Mouse (Mus musculus) G1E-ER4 (cell line): ENCODE results near the gene Ocel1. TPM values are rescaled to one million over a fixed set of nuclear protein-coding genes. Genes with fewer than 3 reads are reported as not detected.

ENCODE experiments used
- GATA1 ChIP-seq: IDR thresholded peaks from one replicate; pipeline ENCODE4 v1.8.0; 2012; ENCODE audit warnings: low read length, inconsistent platforms
- polyA plus RNA-seq: library from polyadenylated mRNA; stranded (reverse); fragments of >175 nt; gene quantifications from 2 replicates; pipeline ENCODE4 v1.2.3, GENCODE M21; 2012

The Ocel1 gene
- polyA plus RNA-seq, 1 experiment, result 71.7 TPM

- no peak for TF ChIP-seq GATA1
Observed at GRCm38 (mm10) chr8:71392871-71393270, 21.8 kb downstream of the Ocel1 start.

DNA sequence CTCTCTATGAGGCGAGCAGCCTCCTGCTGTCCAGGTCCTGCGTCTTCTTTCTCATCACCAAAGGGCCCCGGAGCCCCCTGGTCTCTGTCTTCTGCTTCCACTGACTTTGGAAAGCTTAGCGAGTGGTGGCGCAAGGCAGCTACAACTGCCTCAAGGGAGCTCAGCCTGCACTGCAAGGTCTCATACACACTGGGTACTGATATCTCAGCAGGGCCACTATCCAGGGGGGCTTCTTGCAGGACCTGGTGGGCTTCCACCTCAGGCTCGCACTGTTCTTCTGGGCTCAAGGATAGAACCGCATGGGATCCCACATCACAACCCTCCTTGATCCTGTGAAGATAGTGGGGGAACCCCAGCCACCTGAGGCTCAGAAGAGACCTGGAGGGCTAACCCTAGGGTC, 23.4 kb downstream of the Ocel1 start:
- no peak for TF ChIP-seq GATA1

GRCm38 (mm10) chr8:71395071-71395470, 24.0 kb downstream of the Ocel1 start:
- no peak for TF ChIP-seq GATA1

GRCm38 (mm10) chr8:71395629-71396028, 24.5 kb downstream of the Ocel1 start, which contains the start of gene Ushbp1:
Gene Ushbp1 (minus strand): TSS chr8:71395802.
- no peak for TF ChIP-seq GATA1

- TF ChIP-seq GATA1, result no peak
Observed at GRCm38 (mm10) chr8:71396639-71397305, 25.7 kb downstream of the Ocel1 start, which contains the start of gene Babam1. Gene Babam1 (plus strand): TSS chr8:71396861.

GRCm38 (mm10) chr8:71397701-71398100, 26.6 kb downstream of the Ocel1 start:
- no peak for TF ChIP-seq GATA1

- no peak for TF ChIP-seq GATA1
Observed at GRCm38 (mm10) chr8:71400826-71401225, 29.7 kb downstream of the Ocel1 start.

DNA sequence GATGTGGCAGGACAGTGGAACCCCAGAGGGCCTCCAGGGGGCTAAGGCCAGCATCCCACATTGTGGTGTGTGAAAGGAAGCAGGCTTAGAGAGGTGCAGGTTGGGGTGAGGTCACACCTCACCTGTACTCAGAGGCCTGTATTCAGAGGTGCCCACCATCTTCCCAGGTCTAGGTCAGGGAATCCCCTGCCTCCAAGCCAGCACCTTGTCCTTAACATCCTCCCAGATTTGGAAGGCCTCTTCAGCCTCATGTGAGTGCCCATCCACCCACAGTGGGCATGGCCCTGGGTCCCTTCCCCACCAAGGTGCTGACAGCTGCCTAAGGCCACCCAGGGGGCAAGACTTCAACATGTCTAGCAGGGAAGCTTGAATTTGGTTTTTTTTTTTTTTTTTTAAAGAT, 30.4 kb downstream of the Ocel1 start:
- no peak for TF ChIP-seq GATA1

DNA sequence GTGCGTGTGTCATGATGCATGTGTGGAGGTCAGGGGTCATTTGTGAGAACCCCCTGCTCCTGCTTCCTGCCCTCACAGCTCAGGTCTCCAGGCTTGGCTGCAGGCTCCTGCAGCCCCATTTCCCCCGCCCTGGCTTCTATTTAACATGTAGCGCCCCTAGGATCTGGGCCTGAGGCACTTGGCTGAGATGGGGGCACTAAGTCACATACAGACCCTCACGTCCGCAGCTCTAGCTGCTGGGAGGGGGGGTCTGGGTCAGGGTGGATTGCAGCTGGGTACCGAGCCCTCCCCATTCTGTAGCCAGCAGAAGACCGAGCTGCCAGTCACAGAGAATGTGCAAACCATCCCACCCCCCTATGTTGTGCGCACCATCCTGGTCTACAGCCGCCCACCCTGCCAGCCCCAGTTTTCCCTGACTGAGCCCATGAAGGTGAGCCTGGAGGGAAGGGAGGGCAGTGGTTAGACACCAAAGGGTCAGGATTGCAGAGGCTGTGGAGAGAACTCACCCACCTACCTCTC, 31.4 kb downstream of the Ocel1 start:
- TF ChIP-seq GATA1, result no peak

DNA sequence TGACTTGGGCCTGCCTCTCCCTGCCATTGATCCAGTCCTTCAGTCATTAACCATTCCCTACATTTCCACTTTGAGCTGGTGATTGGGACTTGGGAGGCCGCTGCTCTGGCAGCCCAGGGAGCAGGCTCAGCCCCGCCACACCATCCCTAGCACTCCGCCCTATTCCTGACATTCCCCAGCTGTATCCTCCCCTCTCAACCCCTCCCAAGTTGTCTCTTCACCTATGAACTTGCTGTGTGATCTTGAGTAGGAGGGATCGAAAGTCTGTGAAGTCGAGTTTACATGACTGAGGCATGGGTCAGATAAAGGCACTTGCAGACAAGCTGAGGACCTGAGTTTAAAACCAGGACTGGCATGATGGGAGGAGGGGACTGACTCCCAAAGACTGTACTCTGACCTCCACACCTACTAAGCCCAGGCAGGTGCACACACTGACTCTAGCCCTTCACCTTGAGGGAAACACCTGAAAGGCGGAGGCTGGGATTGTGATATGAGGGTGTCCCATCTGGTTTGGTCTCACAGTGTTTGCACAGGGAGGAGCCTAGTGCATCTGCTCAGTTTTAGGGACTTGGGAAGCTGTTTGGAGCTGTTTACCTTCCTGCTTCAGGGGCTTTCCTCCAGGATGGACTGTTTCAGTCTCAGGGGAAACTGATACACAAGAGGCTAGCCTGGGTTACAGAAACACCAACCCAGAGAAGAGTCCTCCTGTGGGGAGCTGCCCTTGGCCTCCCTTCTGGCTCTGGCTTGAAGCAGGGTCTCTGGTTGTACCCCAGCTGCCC, 32.2 kb downstream of the Ocel1 start:
- TF ChIP-seq GATA1, result no peak

- no peak for TF ChIP-seq GATA1
Observed at GRCm38 (mm10) chr8:71404011-71404410, 32.9 kb downstream of the Ocel1 start.

- TF ChIP-seq GATA1, result no peak
Observed at GRCm38 (mm10) chr8:71404951-71405351, 33.9 kb downstream of the Ocel1 start.

DNA sequence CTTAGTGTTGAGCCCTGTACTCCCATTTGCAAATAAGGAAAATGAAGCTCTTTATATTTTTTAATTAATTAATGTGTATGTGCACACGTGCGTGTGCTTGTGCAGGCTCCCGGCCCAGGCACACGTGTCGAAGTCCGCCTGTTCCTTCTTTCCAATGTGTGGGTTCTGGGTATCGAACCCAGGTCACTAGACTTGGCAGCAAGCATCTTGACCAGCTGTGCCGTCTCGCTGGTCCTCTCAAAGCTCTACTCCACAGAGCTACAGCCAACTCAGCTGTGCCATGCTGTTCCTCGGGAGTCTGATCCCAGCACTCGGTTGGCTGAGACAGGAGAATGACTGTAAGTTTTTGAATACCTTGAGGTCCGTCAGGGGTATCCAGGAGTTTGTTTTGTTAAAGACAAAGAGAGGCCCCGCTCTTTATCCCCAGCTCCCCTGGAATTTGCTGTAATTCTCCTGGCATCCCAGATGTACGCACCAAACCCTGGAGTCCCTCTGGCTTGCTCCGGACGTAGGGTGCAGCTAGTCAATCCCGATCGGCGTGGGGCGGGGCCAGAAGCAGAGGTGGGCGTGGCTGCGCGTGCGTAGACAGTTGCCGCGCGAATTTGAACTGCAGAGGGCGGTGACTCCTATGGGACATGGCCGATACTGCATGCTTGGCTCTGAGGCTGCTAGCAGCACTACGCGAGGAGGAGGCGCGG, 34.5 kb downstream of the Ocel1 start, which contains the start of gene Ankle1:
Gene Ankle1, plus strand, starts transcription at position 610 of the 698 bp plus-strand sequence.
- TF ChIP-seq GATA1, result no peak

DNA sequence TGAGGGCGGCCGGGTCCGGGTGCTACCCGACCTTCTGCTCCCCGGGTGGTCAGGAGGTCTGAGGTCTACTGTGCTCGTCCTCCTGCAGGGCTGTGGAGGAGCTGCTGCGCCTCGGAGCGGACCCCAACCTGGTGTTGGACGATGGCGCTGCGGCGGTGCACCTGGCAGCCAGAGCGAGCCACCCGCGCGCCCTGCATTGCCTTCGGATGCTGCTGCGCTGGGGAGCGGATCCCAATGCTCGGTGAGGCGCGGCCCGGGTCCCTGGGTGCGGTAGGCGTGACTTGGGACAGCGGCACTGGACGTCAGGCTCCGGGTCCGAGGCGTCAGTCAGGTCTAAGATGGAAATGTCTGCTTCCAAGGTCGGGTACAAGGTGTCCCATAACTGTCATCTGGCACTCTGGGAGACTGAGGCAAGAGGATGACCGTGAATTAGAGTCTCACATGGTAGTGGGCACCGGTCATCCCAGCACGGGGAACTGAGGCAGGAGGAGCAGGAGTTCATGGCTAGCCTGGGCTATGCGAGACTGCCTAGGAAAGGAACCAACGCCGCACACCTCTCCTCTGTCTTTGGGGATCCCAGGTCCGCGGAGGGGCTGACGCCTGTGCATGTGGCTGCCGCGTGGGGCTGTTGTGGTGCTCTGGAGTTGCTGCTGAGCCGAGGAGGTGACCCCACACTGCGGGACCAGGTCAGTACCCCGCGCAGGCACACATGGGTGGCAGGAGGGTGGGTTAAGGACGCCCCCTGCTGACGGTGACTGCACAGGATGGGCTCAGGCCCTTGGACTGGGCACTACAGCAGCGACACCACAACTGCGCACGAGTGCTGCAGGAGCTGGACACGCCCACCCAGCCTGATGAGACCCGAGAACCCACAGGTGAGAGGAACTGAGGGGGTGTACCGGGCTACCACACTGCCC, 35.3 kb downstream of the Ocel1 start:
- TF ChIP-seq GATA1, result no peak

GRCm38 (mm10) chr8:71407441-71407840, 36.3 kb downstream of the Ocel1 start:
- no peak for TF ChIP-seq GATA1

DNA sequence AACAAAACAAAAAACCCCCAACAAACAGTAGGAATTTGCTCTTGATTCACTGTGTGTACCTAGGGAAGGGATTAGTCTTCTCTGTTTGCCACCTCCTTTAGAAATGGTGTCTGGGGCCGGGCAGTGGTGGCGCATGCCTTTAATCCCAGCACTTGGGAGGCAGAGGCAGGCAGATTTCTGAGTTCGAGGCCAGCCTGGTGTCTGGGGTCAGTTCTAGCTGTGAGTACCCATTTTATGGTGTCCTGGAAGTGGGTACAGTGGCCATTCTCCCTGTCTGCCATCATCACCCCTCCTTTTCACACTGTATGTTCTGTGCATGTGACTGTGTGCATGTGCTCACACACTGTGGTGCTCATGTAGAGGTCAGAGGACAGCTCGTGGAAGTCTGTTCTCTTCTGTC, 37.1 kb downstream of the Ocel1 start:
- no peak for TF ChIP-seq GATA1
